Comparison of ENCODE assay signal across 38 mouse cellular contexts in genomic region chr9:54549433-54549832, GRCm38 (mm10). TPM values are rescaled to one million over a fixed set of nuclear protein-coding genes. Genes with fewer than 3 reads are reported as not detected.
"Had no signal": no experiment of that assay in that cellular context is flagged by ENCODE, and none has a peak within 500 bp of the region (broad histone marks: within the 10 kb centered on the region; RNA-seq: fewer than 3 reads in every experiment).

No protein-coding gene starts in this region.

- H3K27me3 ChIP-seq: intestine, embryonic 15.5 days; kidney, embryonic 15.5 days; limb, embryonic 12.5 days; liver, embryonic 13.5 days; liver, embryonic 15.5 days had no signal

- H3K4me3 ChIP-seq: heart, embryonic 13.5 days; hindbrain, embryonic 10.5 days; hindbrain, embryonic 12.5 days; intestine, embryonic 15.5 days; kidney, embryonic 15.5 days; left cerebral cortex, adult 2 months; limb, embryonic 10.5 days; limb, embryonic 12.5 days; liver, embryonic 13.5 days; liver, embryonic 15.5 days had no signal

- DNase-seq: gastrocnemius, postnatal 14 days; gastrocnemius, postnatal 36 days; heart, adult 18-20 months; heart, postnatal 10 days; heart, postnatal 4 days; kidney, adult 18-20 months; kidney, adult 8-10 months; kidney, postnatal 14 days; kidney, postnatal 36 days; liver, embryonic 13.5 days had no signal

- ATAC-seq: hindbrain, embryonic 16.5 days; inflammation-experienced regulatory T-cells, adult 6 months; intestine, embryonic 15.5 days; intestine, postnatal 0 days had no signal

- H3K4me2 ChIP-seq: heart, embryonic 11.5 days; heart, embryonic 13.5 days; hindbrain, embryonic 12.5 days; hindbrain, embryonic 14.5 days; intestine, embryonic 15.5 days; kidney, embryonic 15.5 days; limb, embryonic 12.5 days; liver, embryonic 11.5 days; liver, embryonic 13.5 days; liver, embryonic 15.5 days had no signal

- H3K27ac ChIP-seq: heart, embryonic 13.5 days; hindbrain, embryonic 10.5 days; hindbrain, embryonic 12.5 days; hindbrain, embryonic 14.5 days; intestine, embryonic 15.5 days; kidney, embryonic 15.5 days; kidney, postnatal 0 days; left cerebral cortex, adult 2 months; limb, embryonic 10.5 days; limb, embryonic 12.5 days; liver, embryonic 13.5 days; liver, embryonic 15.5 days had no signal

- H3K9ac ChIP-seq: heart, embryonic 13.5 days; hindbrain, embryonic 12.5 days; hindbrain, embryonic 14.5 days; intestine, embryonic 15.5 days; kidney, embryonic 15.5 days; limb, embryonic 12.5 days; liver, embryonic 13.5 days; liver, embryonic 15.5 days had no signal

- H3K9me3 ChIP-seq: heart, embryonic 13.5 days; hindbrain, embryonic 10.5 days; hindbrain, embryonic 12.5 days; intestine, embryonic 15.5 days; kidney, embryonic 15.5 days; limb, embryonic 10.5 days; limb, embryonic 12.5 days; liver, embryonic 13.5 days; liver, embryonic 15.5 days had no signal

- H3K4me1 ChIP-seq: heart, embryonic 13.5 days; hindbrain, embryonic 10.5 days; hindbrain, embryonic 12.5 days; intestine, embryonic 15.5 days; kidney, embryonic 15.5 days; limb, embryonic 12.5 days had no signal

- H3K36me3 ChIP-seq: heart, embryonic 13.5 days; hindbrain, embryonic 10.5 days; intestine, embryonic 15.5 days; kidney, embryonic 15.5 days; limb, embryonic 10.5 days; liver, embryonic 13.5 days; liver, embryonic 15.5 days had no signal

RNA-seq across cellular contexts. Expression of gene Sh2d7, which starts 10.6 kb away (rescaled TPM):
- total RNA-seq: gastrocnemius, adult 18-20 months; gastrocnemius, adult 8-10 months; gastrocnemius, postnatal 14 days; gastrocnemius, postnatal 36 days; heart, adult 8-10 months; heart, postnatal 10 days; heart, postnatal 25 days; heart, postnatal 4 days; layer of hippocampus, adult 8-10 months; layer of hippocampus, postnatal 10 days; layer of hippocampus, postnatal 25 days; left cerebral cortex, postnatal 14 days; left cerebral cortex, postnatal 36 days had no signal
- polyA plus RNA-seq: gonadal fat pad, adult 2 months; heart, embryonic 11.5 days; heart, embryonic 13.5 days; heart, embryonic 16.5 days; hindbrain, embryonic 10.5 days; hindbrain, embryonic 12.5 days; hindbrain, embryonic 14.5 days; inflammation-experienced regulatory T-cells, adult 6 months; intestine, embryonic 15.5 days; intestine, postnatal 0 days; kidney, embryonic 15.5 days; kidney, postnatal 0 days; limb, embryonic 10.5 days; limb, embryonic 12.5 days; limb, embryonic 14.5 days; liver, embryonic 11.5 days; liver, embryonic 13.5 days; liver, embryonic 15.5 days had no signal
